Mouse (Mus musculus) liver, postnatal 0 days (tissue): ENCODE results near the gene Ccl6.

Source experiments
- CTCF ChIP-seq: sonication (generic); IDR thresholded peaks from 2 replicates; pipeline ENCODE4 v1.5.1; 2016; ENCODE audit warnings: antibody characterized with exemption, low read depth
- EP300 ChIP-seq: IDR thresholded peaks from 2 replicates; pipeline ENCODE4 v1.6.1; 2016; ENCODE audit warnings: antibody characterized with exemption, low read depth, mild to moderate bottlenecking

DNA sequence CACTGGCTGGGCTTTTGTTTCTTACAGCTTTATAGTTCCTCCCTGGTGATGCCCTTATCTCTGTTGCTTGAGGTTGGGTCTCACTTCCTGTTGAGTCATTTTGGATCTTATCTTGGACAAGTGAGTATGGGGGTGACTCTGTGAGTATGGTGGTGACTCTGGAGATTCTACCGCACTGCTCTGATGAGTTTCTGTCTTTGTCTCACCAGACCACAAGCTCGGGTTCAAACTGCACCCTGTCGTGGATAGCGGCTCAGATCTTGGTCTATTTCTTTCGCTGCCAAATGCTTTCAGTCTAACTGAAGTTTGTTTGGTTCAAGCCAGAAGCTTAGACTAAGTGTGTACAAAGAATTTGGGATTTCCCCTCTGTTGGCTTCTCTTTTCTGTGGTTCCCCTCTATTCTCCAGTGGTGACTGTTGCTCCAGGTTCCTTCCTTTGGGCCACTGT is 42.7 kb downstream of the Ccl6 start:
- TF ChIP-seq CTCF = no peak
- no peak for TF ChIP-seq EP300
